Mouse (Mus musculus) thymus, postnatal 0 days (tissue): Measurements from ENCODE around the gene Gfod2. TPM values are rescaled to one million over a fixed set of nuclear protein-coding genes. Genes with fewer than 3 reads are reported as not detected.

Source experiments
- DNase-seq: peaks from one replicate; pipeline ENCODE4 v3.0.0-alpha.2; 2015; ENCODE audit warnings: low spot score
- polyA plus RNA-seq: library from polyadenylated mRNA; unstranded; fragments of >200 nt; fragmentation: Nextera tagmentation; extraction: Ambion mirVana; gene quantifications from 2 replicates; pipeline ENCODE4 v1.2.1, GENCODE M21; 2015

The Gfod2 gene
- 9.0 and 11.3 TPM in 2 replicates for polyA plus RNA-seq

DNA sequence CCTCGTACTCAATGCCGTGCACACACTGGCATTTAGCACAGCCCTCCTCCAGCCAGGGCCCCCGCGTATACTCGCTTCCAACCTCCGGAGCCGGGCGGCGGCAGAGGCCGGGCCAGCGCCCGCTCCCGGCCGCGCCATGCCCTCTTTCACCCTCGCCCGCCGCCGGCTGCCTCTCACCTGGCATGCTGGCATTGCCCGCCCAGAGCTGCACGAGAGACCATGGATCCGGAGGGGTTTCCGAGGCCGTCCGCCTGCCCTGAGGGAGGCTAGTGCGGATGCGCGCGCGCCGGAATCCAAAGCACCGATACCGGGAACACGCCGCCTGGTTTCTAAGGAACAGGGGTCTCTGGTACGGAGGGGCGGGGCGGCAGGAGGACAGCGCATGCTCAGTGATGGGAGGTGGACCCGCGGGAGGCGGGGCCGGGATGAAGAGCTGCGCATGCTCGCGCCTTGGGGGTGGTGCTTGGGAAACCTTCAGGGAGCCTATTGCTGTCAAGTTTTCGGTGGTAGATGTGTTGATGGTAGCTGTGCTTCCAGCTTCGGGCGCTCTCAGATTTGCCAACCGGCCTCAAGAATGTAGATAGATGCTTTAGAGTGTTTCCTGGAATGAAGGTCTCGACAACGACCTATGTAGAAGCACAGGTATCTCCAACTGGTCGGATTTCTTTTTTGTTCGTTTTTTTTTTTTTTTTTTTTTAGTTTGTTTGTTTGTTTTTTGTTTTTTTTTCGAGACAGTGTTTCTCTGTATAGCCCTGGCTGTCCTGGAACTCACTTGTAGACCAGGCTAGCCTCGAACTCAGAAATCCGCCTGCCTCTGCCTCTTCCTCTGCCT lies at the start of gene Gfod2:
TSS of gene Gfod2 (minus strand) at position 388 of the 832 bp plus-strand sequence.
- peak; percentile 96 for DNase-seq

DNA sequence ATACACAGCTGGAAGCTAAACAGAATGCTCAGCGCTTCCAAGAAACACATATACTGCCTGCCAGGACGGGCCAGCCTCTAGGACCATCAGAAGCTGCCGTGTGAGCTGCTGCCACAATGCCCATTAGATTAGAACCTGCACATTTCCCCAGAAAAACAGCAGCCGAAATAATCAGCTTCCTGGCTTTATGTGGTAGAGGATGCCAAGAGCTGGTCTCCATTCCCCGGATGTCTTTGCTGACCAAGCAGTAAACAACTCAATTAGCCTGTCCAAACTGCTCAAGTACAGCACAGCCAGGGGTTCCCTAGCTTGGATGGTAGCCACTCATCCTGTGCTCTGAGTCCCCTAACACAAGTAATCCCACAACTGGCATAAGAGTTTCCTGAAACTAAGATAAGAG lies 49.3 kb upstream of the Gfod2 start:
- no peak for DNase-seq

DNA sequence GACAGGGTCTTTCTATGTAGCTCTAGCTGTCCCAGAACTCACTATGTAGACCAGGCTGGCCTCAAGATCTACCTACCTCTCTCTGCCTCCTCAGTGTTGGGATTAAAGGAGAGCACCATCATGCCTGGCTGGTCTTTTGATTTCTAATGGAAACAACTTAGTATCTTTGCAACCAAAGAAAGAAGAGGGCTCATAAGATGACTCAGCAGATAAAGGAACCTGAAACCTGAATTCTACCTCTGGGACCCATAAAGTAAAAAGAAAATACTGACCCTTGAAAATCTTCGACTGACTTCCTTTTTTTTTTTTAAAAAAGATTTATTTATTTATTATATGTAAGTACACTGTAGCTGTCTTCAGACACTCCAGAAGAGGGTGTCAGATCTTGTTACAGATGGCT lies 47.5 kb upstream of the Gfod2 start:
- no peak for DNase-seq

DNA sequence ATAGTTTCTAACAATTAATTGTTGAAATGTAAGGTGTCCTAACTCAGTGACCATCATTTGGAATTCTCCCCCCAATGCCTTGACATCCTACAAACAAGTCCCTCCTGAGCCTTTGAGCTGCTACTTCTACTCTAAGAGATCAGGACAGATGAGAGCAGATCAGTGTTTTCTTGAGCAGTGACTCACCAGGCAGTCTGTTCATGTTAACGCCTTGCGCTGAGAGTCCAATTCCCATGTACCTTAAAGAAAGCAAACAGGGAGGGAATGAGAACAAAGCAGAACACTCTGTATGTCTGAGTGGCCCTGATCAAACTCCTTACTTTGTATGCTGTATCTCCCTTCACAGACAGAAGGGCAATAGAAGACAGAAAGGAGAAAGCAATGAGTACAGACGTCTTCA lies 46.9 kb upstream of the Gfod2 start:
- DNase-seq: no peak

DNA sequence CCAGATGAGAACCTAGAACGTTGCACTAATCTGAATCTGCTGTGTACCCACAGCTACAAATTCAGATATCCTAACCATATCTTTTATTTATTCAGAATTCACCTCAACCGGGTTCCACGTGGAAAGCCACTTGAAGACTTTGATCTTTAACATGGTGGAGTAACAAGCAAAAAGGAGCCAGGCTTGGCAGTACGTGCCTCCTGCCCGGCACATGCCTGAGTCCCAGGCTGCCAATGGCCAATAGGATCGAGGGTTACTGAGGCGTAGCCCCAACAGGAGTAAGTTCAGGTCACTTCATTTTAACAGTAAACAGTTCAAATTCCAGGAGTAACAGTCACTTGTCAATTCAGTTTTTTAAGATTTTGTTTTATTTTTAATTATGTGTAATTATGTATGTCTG lies 46.3 kb upstream of the Gfod2 start:
- DNase-seq: no peak

DNA sequence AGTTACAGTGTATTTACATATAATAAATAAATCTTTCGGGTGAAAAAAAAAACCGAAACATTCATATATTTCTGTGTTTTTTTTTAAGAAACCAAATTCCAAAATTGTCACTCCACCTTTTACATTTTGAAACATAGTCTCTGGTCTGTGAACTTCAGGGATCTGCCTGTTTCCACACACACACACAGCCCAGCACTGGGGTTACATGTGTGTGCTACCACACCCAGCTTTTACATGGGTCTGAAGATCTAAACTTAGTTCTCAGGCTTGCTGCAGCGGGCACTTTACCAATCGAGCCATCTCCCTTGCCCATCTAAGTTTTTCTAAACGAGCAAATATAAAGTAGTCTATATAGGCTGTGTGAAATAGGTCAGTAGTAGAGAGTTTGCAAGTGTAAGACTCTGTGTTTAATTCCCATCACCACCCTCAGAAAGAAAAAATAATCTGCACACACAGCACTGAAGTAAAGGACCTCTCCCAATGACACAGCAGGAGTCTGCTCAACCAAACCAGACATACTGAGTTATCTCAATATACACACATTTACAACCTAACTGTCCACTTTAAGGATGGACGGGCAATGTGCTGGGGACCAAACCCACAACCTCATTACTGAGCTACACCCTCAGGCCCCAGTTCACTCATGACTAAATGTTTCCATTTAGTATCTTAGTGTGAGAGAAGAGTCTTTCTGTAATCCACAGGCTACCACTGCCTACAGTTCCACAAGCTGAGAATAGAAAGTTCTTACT lies 42.9 kb upstream of the Gfod2 start:
- DNase-seq: no peak

DNA sequence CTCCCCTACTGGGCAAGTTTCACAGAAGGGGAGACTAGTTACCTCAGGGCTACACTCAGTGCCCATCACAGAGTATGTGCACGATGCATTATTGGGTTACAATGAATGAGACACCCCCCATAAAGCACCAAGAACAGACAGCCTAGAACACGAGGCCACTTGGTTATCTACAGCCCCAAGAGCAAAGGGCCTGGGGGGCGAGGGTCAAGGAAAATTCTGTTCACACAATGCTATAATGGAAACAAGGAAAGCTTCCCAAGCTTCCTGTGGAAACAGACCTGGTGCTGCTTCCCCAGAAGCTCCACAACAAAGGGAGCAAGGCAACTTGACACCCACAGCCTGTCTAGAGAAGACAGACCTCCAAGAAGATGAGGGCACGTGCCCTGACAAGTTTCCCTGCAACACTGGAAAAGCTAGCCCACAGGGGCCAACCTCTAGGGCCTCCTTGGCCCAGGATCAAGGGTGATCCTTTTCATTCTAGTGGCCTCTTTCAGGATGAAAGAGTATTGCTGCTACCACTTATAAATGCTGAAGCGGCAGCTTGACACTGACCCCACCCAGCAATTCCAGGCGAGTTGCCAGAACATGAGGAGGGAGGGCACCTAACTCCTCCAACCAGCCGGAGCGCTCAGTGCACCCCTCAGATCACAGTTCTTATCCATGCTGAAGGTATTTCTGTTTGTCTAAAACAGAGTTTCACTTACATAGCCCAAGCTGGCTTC lies 40.8 kb upstream of the Gfod2 start:
- no peak for DNase-seq

DNA sequence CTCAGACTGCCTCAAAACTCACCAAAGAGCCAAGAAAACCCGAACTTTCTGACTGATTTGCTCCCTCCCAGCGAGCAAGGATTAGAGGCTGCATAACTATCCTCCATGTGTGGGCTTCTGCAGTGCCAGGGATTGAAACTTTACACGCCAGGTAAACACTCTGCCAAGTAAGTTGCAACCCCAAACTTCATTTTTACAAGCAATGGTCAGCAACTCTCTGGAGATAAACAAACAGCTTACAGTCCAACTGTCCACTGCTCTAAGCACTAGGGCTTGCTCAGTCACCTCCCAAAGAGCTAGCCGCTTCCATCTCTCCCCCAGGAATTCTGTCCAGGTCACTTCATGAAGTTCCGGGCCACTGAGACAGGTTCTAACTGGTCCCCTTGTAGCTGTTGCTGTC lies 39.9 kb upstream of the Gfod2 start:
- DNase-seq: no peak

DNA sequence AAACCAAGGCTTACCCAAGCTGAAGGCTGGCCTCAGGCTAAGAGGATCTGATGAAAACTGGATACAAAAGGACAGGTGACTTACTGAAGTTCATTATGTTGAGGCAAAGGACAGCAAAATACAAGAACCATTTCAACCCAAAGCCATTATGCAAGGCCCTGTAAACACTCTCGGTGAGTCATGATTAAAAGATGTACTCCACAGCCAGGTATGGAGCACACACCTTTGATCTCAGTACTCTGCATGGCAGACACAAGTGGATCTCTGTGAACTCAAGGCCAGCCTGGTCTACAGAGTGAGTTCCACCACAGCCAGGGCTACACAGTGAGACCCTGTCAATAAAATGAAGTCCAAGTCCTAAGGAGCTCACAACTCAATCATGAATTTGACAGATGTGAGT lies 37.3 kb upstream of the Gfod2 start:
- DNase-seq: no peak

DNA sequence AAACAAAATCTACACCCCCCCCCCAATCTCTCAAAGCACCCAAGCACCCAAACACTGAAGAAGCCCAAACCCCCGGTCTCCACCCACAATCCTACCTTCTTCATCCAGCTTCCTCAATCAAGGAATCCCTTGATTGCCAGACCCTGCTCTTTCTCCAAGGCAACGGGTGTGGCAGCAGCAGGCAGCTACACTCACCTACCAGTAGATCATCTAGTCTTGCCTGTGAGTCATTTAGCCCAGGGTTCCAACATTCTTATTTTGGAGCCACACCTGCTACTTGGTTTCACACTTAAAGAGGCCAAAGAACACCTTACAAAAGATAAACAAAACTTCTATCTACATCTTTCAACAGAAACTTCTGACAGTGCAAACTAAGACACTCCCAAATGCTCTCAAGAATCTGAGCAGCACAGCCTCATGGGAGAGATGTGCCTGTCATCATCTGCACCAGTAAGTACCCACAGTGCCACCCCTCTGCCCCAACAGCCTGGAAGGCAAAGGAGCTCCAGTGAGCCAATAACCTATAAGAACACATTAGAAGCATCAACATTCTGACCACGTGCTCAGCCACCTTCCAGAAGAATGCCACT lies 35.6 kb upstream of the Gfod2 start:
- no peak for DNase-seq

DNA sequence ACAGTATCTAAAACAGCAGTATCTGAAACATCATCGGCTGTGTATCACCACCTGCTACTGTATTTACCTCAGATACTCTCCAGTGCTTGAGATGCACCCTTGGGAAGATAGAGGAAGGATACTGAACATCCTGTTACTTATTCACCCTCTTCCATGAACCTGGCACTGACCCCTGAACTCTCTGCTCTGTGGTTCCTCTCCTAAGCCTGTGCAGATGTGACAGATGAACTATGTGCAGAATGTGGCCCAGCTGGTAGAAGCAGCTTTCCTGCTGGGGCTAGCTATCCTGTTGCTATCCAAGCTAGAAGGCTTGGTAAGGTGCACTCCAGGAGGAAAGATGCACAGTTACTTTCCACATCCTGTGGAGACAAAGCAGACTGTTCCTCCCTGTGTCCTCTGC lies 34.9 kb upstream of the Gfod2 start:
- no peak for DNase-seq

DNA sequence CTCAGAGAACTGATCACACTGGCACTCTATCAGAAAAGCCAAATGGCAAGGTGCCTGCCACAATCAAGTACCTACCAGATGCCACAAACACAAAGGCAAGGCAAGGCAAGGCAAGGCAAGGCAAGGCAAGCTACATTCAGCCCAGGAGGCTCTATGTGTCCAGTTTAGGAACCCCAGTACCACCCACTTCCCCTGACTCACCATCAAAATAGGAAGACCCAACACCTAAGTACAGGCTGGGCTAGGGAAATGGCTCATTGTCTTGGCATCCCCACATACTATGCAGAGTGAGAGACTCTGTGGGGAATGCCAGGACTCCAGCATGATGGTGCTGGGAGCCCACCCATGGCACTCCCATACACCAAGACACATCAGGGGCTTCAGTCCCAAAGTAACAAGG lies 31.2 kb upstream of the Gfod2 start:
- DNase-seq: no peak

DNA sequence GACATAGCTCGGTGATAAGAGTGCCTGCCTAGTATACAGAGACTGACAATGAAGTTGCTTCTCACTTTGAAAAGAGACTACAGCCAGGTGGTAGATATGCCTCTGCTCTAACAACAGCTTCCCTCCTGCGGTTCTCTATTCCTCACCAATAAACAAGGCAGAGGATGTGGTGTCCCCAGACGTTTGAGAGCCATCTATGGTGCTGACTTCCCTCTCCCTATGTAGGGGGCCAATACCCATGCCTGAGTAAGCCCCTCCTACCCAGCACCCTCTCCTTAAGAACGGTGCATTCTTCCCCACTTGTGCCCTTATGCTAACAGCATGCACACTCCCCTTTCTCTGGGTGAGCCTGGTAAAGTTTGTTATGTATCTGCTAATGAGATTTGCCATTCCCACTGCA lies 30.5 kb upstream of the Gfod2 start:
- peak; percentile 91 for DNase-seq

DNA sequence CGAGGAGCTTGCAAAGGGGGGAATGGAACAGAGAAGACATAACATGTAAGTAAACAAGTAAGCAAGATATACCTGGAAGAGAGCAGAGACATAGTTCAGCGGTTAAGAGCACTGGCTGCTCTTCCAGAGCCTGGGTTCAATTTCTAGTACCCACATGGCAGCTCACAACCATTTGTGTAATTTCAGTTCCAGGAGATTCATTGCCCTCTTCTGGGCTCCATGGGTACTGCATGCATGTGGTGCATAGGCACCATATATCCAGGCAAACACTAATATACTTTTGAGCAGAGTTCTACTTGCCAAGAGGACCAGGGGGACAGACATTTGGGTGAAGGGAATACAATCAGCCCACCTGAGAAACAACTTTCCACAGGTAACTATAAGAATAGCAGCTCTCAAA lies 29.8 kb upstream of the Gfod2 start:
- peak; percentile 73 for DNase-seq

DNA sequence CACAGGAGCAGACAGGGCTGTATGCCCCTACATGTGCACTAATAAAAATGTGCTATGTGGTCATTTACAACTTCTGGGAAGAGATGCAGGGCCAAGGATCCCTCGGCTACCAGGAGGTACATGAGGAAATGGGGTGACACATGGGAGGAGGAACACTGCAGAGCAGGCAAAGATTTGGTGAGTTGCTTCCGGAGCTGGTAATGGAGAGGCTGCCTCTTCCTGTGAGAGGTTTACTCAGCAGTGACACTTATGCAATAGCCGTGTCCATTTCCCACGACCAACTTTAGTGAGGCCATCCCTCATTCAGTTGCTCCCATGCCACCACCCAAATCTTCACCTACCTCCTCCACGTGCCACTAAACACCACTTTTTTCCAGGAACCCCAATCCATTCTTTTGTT lies 21.8 kb upstream of the Gfod2 start:
- no peak for DNase-seq

DNA sequence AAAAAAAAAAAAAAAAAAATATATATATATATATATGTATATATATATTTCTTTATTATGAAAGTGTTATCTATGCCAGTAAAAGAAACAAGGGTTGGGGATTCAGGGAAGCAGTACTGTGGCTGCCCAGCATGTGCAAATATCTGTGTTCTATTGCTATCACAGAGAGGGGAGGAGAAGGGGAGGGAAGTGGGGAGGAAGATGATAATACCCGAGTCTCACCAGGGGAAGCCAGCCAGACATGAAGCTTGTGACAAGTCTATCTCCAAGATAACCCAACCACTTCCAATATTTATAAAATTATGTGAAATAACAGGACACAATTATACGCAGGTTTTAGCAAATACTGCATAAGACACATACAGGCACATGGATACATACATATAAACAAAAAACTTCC lies 19.4 kb upstream of the Gfod2 start:
- no peak for DNase-seq

DNA sequence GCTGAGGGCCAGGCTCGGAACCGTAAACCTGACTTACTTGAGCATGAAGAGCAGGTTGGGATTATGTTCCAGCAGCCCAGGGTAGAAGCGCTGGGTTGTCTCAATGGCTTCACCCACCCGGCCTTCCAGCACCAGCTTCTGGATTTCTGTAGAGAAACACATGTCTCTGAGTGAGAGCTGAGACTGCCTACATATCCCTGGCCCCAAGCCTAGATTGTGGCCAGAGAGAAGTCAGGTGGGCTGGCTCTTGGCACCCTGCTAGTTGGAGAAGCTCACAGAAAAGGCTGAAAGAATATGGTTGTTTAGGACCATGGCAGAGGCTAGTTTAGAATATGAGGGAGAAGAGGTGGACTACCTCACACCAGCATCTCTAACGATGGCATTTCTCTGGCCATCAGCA lies 16.0 kb upstream of the Gfod2 start:
- no peak for DNase-seq

DNA sequence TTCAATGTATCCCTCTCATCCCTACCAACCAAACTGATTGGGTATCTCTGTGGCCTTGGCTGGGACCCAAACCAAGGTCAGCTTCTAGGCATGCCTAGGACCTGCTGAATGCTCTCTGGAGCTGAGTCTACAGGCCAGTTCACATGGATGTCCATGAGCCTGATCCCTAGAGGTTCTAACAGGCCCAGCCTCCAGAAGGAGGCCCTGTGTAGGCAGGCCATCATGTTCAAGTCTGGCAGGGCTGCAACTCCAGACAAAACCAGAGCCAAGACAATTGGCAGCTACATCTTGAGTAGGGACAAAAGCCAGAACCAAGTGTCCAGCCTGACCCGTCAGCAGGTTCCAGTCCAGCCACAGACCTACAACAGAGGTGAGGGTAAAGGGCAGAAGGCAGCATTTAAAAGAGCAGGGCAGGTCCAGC lies 15.0 kb upstream of the Gfod2 start:
- DNase-seq: no peak

DNA sequence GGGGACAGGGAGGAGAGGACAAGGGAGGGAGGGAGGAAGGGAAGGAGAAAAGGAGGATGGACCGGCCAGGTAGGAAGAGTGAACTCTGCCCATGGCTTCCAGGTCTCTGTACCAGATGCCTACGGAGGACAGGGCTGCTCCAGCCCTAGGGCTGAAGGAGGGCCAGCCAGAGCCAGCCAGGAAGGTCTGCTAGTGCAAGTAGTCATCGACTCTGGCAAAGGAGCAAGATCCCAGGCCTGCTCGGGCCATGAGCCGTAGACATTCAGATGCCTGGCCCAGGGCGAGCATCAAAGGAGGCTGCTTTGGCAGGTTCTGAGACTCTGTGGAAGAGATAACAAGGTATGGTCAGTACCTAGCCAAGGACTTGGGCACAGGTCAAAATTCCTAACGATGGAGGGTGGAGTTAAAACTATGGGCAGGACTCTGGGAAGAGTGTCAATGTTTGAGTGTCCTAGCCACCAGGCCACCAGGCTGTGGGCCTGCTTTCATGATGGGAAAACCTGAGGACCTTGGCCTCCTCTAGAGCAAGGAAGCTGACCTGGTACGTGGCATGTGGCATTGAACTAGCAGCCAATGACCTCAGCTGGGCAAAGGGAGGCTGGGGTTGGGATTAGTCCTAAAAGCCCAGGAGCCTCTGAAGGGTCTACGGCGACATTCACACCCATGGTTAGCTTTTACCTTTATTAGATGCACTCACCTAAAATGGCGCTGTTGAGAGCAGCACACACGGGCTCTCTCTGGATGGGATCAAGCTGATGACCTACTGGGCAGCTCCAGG lies 13.1 kb upstream of the Gfod2 start:
- DNase-seq: no peak

DNA sequence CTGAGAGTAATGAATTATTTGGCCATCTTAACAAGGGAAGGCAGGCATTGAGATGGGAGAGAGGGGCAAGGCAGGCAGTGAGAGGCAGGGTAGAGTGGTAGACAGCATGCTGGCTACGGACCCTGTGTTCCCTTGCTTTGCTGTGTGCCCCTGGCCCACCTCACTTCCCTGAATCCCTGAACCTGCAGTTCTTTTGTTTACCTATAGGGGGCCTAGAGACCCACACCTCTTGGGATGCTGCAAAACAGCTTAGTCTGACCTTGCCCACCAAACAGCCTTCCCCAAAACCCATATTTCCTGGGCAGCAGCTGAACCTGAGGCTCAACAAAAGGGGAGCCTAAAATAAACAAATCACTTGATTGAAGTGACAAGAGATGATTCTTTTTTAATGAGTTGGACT lies 12.1 kb upstream of the Gfod2 start:
- peak; percentile 51 for DNase-seq
